Mouse (Mus musculus): ENCODE results near the gene Nek2. TPM values are rescaled to one million over a fixed set of nuclear protein-coding genes. Genes with fewer than 3 reads are reported as not detected.

Nek2 gene
- polyA plus RNA-seq (2016; fragmentation: Nextera tagmentation; extraction: Ambion mirVana): 30.4 and 31.4 TPM in 2 replicates

DNA sequence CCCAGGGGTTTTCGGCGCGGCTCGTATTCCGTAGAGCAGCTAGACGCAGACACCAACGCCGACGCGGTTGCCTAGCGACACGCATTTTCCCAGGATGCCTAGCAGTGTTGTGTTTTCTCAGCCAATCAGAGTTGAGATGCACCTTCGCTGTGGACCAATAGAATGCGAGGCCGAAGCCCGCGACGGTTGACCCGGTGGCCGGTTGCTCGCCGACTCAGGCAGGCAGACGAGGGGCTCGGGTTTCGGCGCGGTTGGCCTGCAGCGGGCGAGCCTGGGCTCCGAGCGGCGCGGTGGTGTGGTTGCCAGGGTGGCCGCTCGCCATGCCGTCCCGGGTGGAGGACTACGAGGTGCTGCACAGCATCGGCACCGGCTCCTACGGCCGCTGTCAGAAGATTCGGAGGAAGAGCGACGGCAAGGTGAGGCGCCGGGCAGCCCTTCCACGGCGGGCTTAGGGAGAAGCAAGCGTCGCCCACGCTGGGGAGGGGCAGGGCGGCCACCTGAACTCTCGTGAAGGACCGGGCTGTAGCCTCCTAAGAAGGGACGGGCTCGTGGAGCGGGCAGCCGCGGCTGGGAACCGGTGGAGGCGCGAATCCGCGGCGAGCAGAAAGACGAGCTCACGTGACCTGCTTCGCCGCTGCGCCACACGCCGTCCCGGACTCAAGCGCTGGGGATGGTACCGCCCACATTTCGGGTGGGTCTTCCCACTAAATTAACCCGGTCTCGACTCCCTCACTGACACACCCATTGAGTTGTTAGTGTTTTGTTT is at the start of gene Nek2:
TSS of gene Nek2 (plus strand) at position 119 of the 766 bp plus-strand sequence.
- ATAC-seq (ENCODE audit: low FRiP score, low read depth): peak; percentile 95
- Histone ChIP-seq H3K27me3 (replicated peaks) (no peaks in the 10 kb centered on the region), H3K36me3 (peaks cover 19% of the 10 kb centered on the region), H3K27ac (no peak within 1 kb of the TSS), H3K4me3 (peak within 1 kb of the TSS; percentile 83), H3K4me2 (replicated peaks) (peak within 1 kb of the TSS; percentile 75), H3K9me3 (no peaks in the 10 kb centered on the region), H3K4me1 (peaks cover 17% of the 10 kb centered on the region), H3K9ac (peak within 1 kb of the TSS; percentile 58)
- under 1% methylated on average over 79 of the region's 79 CpGs for WGBS

DNA sequence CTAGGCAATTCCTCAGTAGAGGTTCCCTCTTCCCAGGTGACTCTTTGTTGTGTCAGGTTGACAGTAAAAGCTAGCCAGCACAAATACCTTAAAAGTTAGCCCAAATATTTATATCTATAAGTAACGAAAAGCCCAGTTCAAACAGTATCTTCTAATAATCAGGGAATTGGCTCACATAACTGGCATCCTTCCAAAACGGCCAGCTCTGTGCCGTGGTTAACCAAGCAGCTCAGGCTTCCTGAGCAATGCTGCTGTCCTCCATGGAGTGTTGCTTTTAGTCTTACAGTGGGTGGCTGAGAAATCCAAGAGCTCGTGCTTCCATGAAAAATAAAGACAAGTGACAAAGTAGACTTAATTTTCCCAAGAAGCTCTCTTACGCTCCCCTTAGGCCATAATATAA is 47.1 kb upstream of the Nek2 start:
- no peaks in the 10 kb centered on the region for H3K4me1 ChIP-seq
- no peak overlapping the region for H3K4me3 ChIP-seq
- no peak overlapping the region for H3K9ac ChIP-seq
- H3K36me3 ChIP-seq: peaks cover 51% of the 10 kb centered on the region
- WGBS: 91% methylated on average over 5 of the region's 5 CpGs
- H3K27ac ChIP-seq: no peak overlapping the region
- ATAC-seq (ENCODE audit: low FRiP score, low read depth): no peak
- no peaks in the 10 kb centered on the region for H3K9me3 ChIP-seq
- no peaks in the 10 kb centered on the region for H3K27me3 ChIP-seq (replicated peaks)
- no peak overlapping the region for H3K4me2 ChIP-seq (replicated peaks)

DNA sequence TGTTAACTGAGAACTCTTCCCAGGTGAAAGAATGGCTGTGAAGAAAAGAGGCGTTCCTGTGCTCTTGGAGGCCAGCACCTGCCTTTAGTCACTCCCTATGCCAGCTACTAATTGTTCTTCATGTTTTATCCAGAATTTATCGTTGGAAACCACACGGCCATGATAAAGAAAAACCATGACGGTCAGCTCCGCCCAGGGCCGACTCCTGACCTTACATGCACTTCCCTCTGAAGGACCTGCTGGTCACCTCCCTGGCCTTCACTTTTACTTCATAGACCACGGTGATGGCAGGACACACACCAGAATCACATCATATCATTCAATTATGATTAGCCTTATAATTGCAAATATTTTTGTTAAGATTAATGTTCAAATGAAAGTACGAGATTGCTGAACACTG is 46.1 kb upstream of the Nek2 start:
- Histone ChIP-seq H3K27ac (no peak overlapping the region), H3K4me2 (replicated peaks) (no peak overlapping the region), H3K4me3 (no peak overlapping the region), H3K27me3 (replicated peaks) (no peaks in the 10 kb centered on the region), H3K9me3 (no peaks in the 10 kb centered on the region), H3K9ac (no peak overlapping the region), H3K4me1 (no peaks in the 10 kb centered on the region), H3K36me3 (peaks cover 59% of the 10 kb centered on the region)
- WGBS: 90% methylated on average over 8 of the region's 8 CpGs
- no peak for ATAC-seq (ENCODE audit: low FRiP score, low read depth)

DNA sequence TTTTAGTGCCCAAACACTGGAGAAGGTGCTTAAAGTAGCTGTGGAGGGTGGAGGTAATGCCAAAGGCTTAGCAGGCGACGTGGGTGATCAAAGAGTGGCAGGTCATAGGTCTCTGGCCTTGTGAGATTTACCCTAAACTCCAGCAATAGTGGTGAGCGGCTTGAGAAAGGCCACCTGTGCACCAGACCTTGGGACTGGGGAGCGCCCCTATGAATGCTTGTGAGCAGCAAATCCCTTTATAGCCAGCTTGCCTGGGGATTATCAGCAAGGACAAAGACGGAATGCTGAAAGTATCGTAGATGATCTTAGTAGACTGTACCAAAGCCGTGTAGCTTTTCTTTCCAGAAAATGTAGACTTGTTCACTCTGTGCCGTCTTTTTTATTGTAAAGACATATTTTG is 43.7 kb upstream of the Nek2 start:
- Histone ChIP-seq H3K4me1 (no peaks in the 10 kb centered on the region), H3K9ac (no peak overlapping the region), H3K4me2 (replicated peaks) (no peak overlapping the region), H3K9me3 (no peaks in the 10 kb centered on the region), H3K27me3 (replicated peaks) (no peaks in the 10 kb centered on the region), H3K27ac (no peak overlapping the region), H3K36me3 (peaks cover 72% of the 10 kb centered on the region), H3K4me3 (no peak overlapping the region)
- 92% methylated on average over 8 of the region's 8 CpGs for WGBS
- ATAC-seq (ENCODE audit: low FRiP score, low read depth): no peak

DNA sequence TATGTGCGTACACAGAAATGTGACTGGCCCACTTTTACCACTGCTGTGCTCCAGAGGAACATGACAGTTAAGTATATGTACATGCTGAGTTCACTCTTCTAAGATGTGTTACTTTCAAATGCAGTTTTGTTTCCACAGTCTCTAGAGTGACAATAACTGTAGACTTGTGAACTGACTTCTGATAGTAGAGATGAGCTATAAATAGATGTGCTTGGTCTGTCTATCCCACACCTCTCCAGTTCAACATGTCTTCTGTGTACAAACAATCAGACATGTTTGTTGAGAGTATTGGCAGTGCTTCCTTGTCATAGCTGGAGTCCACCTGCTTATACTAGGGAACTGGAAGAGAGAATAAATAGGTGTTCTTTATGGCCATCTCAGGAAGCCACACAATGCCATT is 40.8 kb upstream of the Nek2 start:
- Histone ChIP-seq H3K27ac (no peak overlapping the region), H3K27me3 (replicated peaks) (no peaks in the 10 kb centered on the region), H3K4me1 (no peaks in the 10 kb centered on the region), H3K9ac (no peak overlapping the region), H3K4me3 (no peak overlapping the region), H3K9me3 (no peaks in the 10 kb centered on the region), H3K36me3 (peaks cover 53% of the 10 kb centered on the region), H3K4me2 (replicated peaks) (no peak overlapping the region)
- WGBS: 93% methylated on average over 1 of the region's 1 CpGs
- ATAC-seq (ENCODE audit: low FRiP score, low read depth): no peak

DNA sequence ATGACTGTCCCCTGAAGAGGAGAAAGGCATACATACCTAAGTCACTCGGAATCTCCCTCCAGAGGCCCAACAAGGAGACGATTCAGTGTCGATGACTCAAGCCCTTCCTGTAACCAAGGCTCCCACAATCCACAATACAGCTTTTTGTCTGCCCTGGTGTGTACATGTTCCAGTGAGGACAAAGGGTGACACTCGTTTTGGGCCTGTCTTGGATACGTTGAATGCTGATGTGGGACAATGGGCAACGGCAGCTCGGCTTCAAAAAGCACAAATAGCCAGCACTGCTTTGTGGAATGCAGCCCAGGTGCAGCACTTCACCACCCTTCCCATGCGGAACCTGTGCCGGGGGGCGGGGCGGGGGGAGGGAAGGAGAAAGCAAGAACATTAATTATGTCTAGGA is 36.1 kb upstream of the Nek2 start:
- no peak for ATAC-seq (ENCODE audit: low FRiP score, low read depth)

DNA sequence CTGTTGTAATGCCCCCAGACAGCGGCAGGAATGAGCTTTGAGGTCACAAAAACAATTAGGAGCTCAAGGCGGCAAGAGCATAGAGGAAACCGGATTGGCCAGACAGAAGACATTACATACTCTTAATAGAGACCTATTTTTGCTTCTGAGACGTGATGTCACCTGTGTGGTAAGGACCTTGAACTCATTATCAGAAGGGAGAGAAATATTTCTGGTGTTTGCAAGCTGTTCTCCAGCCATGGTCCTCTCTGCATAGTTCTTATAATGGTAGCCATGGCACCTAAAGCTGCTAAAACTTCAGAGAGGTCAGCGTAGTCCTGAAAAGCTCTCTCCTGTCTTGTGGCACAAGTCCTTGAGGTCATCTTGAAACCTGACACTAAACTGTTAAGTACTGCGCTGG is 35.0 kb upstream of the Nek2 start:
- Histone ChIP-seq H3K9me3 (peaks cover 6% of the 10 kb centered on the region; the same call in 1 of the 2 replicates), H3K4me3 (no peak overlapping the region), H3K36me3 (peaks cover 3% of the 10 kb centered on the region; the same call in 1 of the 2 replicates), H3K9ac (no peak overlapping the region), H3K27ac (no peak overlapping the region), H3K4me1 (no peaks in the 10 kb centered on the region), H3K4me2 (replicated peaks) (no peak overlapping the region), H3K27me3 (replicated peaks) (no peaks in the 10 kb centered on the region)
- no peak for ATAC-seq (ENCODE audit: low FRiP score, low read depth)
- WGBS: 75% methylated on average over 6 of the region's 6 CpGs

More for the DNA sequence above, 36.1 kb upstream of the Nek2 start:
- H3K4me1 ChIP-seq: no peaks in the 10 kb centered on the region
- H3K36me3 ChIP-seq: peaks cover 12% of the 10 kb centered on the region
- no peak overlapping the region for H3K4me3 ChIP-seq
- H3K27ac ChIP-seq: no peak overlapping the region
- 59% methylated on average over 11 of the region's 11 CpGs for WGBS
- H3K9me3 ChIP-seq: peaks cover 6% of the 10 kb centered on the region; the same call in 1 of the 2 replicates
- H3K4me2 ChIP-seq (replicated peaks): no peak overlapping the region
- no peak overlapping the region for H3K9ac ChIP-seq
- no peaks in the 10 kb centered on the region for H3K27me3 ChIP-seq (replicated peaks)

DNA sequence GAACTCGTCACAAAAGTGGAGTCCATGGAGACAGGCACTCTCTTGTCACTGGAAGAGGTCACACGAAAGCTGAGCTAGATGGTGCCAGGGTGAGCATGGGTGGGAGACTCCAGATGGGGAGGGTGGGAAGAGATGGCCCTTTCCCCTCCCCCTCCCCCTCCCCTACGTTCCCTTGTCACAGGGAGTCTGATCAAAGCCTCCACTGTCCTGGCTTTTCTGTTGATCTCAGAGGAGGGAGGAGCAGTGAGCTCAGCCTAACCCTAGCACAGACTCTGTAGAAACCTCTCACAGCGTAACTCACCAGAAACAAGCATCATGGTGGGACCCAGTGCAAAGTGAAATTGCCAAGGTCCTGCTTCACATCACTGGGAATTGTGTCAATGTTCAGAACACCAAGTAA is 33.9 kb upstream of the Nek2 start:
- H3K4me1 ChIP-seq: no peaks in the 10 kb centered on the region
- no peak overlapping the region for H3K27ac ChIP-seq
- H3K27me3 ChIP-seq (replicated peaks): no peaks in the 10 kb centered on the region
- peaks cover 6% of the 10 kb centered on the region; the same call in 1 of the 2 replicates for H3K9me3 ChIP-seq
- H3K4me2 ChIP-seq (replicated peaks): no peak overlapping the region
- no peaks in the 10 kb centered on the region for H3K36me3 ChIP-seq
- 47% methylated on average over 4 of the region's 4 CpGs for WGBS
- no peak for ATAC-seq (ENCODE audit: low FRiP score, low read depth)
- no peak overlapping the region for H3K4me3 ChIP-seq
- no peak overlapping the region for H3K9ac ChIP-seq

DNA sequence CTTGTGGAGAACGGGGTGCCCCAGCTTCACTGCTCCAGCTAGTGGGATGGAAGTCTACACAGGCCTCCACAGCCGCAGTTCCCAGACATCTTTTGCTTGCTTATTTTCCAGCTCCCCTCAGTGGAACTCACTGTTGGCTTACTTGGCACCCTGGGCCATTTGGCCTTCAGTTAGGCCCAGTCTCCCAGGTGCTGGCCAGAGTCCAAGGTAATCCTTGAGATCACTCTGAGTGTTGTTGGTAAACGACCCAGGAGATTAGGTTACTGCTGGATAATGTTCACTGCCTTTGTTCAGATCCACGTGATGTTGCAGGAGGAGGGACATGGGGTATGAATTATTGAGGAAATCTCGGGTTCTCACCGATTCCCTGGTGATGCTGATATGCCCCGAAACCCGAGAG is 28.3 kb upstream of the Nek2 start:
- 79% methylated on average over 8 of the region's 8 CpGs for WGBS
- Histone ChIP-seq H3K4me1 (no peaks in the 10 kb centered on the region), H3K9me3 (peaks cover 6% of the 10 kb centered on the region; the same call in 1 of the 2 replicates), H3K27me3 (replicated peaks) (no peaks in the 10 kb centered on the region), H3K27ac (no peak overlapping the region), H3K4me2 (replicated peaks) (no peak overlapping the region), H3K4me3 (no peak overlapping the region), H3K9ac (no peak overlapping the region), H3K36me3 (no peaks in the 10 kb centered on the region)
- ATAC-seq (ENCODE audit: low FRiP score, low read depth): no peak

DNA sequence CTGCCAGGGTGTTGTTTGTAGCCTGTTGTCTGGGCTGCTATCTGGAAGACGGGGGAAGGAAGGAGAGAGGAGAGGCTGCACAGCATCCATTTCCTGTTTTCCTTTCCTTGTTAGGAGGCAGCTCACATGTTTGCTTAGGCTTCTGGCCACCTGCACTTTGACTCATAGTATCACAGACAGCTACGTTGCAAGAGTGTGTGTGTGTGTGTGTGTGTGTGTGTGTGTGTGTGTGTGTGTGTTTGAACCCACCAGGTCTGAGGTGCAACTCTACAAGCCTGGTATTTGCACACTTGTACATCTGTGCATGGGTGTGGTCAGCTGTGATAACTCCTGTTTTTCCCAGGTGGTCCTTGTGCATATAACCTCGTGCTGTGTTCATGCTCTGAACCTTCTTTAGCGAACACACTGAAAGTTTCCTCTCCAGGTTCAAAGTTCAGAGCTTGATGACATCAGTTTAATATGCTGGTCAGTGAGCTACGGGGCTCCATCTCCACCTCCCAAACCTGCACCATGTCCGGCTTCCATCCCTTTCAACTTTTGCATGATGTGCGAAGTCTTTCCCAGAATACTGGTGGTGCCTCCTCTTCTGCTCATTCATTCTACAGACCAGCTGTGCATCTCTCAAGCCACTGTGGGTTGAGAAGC is 27.2 kb upstream of the Nek2 start:
- no peaks in the 10 kb centered on the region for H3K27me3 ChIP-seq (replicated peaks)
- no peak for ATAC-seq (ENCODE audit: low FRiP score, low read depth)
- no peaks in the 10 kb centered on the region for H3K4me1 ChIP-seq
- whole genome bisulfite sequencing: 76% methylated on average over 7 of the region's 7 CpGs
- no peaks in the 10 kb centered on the region for H3K36me3 ChIP-seq
- H3K4me2 ChIP-seq (replicated peaks): no peak overlapping the region
- H3K4me3 ChIP-seq: no peak overlapping the region
- H3K9me3 ChIP-seq: peaks cover 6% of the 10 kb centered on the region; the same call in 1 of the 2 replicates
- no peak overlapping the region for H3K27ac ChIP-seq
- no peak overlapping the region for H3K9ac ChIP-seq

DNA sequence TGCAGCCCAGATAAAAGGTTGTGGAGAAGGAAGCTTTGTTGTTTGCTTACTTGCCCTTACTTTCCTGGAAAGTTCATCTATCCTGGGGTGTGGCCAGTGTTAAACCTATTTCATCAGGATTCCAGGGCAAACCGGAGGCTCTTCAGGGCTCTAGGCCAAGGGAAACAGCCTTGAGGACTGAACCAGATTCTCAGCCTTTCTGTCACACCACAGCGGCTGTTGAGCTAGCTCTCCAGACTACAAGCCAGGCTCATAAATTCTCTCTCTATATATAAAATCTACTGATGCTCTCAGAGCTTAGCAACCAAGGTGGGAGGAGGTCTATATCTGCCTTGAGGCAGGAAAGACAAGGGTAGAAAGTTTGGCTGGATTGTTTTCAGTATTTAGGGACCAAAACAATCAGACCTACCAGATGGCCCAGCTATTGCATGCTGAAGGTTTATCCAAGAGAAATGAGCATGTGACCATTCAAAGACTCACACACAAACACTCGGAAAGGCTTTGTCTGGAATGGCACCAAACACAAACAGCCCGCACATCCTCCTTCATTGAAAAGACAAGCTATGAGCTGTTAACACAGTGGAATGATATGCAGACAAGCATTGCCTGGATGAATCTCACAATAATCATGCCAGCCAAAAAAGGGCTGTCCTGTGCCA is 24.9 kb upstream of the Nek2 start:
- H3K4me3 ChIP-seq: no peak overlapping the region
- H3K4me2 ChIP-seq (replicated peaks): no peak overlapping the region
- no peak for ATAC-seq (ENCODE audit: low FRiP score, low read depth)
- H3K9ac ChIP-seq: no peak overlapping the region
- no peaks in the 10 kb centered on the region for H3K27me3 ChIP-seq (replicated peaks)
- no peak overlapping the region for H3K27ac ChIP-seq
- WGBS: 88% methylated on average over 4 of the region's 4 CpGs
- H3K36me3 ChIP-seq: no peaks in the 10 kb centered on the region
- no peaks in the 10 kb centered on the region for H3K9me3 ChIP-seq
- H3K4me1 ChIP-seq: no peaks in the 10 kb centered on the region

DNA sequence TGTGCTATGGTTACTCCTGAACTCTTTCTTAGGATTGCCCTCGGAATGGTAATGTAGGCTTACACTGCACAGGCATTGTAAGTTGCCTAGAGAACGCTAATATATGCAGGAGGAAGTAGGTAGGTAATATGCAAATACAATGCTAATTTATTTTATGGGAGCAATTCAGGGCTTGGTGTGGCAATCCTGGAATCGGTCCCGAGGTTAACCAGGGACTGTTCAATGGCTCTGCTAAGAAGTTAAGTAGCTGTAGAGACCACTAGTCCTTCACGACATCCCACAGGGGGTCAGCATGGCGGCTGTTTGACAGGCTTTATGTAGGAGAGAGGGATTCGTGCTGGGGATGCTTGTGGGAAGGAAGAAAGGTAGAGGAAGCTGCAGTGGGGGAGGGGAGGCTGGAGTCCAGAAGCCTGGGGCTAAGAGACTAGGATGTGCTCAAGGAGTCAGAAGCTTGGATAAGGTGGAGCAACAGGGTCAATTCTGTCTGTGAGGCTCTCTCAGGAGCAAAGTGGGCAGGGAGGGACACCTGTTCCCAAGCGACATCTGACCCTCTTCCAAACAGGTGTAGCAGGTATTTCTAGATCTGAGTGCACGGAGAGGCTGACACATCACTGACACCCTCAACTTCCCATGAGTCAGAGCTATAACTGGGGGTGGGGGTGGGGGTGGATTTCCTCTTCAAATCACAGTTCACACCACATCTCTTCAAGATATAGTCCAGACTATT is 19.0 kb upstream of the Nek2 start:
- H3K27ac ChIP-seq: no peak overlapping the region
- no peaks in the 10 kb centered on the region for H3K27me3 ChIP-seq (replicated peaks)
- H3K9ac ChIP-seq: no peak overlapping the region
- no peaks in the 10 kb centered on the region for H3K36me3 ChIP-seq
- H3K9me3 ChIP-seq: no peaks in the 10 kb centered on the region
- no peak overlapping the region for H3K4me3 ChIP-seq
- H3K4me1 ChIP-seq: no peaks in the 10 kb centered on the region
- H3K4me2 ChIP-seq (replicated peaks): no peak overlapping the region
- WGBS: 45% methylated on average over 9 of the region's 9 CpGs
- no peak for ATAC-seq (ENCODE audit: low FRiP score, low read depth)
